Mouse (Mus musculus): ENCODE data around the gene Pdgfc.

DNA sequence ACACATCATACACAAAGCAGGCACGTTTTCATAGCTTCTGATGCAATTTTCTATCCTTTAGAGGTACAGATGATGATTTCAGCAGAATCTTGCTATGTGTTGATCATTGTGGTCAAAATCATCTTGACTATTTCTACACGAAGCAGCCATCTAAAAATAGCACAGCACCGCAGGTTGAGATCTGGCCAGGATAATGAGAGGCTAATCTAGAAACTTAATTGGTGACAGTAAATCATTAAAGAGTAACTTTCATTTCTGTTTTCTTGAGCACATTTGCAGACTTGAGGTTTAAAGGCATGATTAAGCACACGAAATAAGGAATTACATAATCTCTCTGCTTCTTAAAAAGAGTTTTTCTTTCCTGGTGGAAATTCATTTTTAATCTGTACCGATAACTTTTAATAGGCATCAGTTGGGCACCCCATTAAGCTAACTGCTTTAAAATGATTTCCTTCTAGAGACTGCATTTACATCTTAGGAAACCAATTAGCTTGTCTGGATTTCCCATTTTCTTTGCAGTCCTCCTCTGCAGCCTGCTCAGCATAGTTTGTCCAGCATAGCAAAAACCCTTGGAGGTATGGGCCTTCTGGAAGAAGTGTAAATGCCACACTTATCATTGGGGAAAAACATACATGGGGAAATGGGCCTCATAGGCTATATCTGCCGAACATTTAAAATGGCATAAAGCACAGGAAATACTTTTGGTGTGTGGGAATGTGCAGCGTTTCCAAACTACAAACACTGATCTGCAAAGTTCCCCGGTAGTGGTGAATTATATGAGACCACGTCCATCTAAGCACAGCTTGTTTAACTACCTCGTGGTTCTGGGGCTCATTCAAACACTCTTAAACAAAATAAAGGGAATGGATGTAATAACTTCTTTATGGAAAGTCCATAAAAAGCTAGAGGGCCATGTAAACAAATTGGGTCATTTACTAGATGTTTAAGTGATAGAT is 10.7 kb downstream of the Pdgfc start:
- TF ChIP-seq MAX (IDR thresholded peaks at IDR 0.05; ENCODE audit: low read depth) (no peak), POLR2A (IDR thresholded peaks at IDR 0.05; ENCODE audit: insufficient read length, low read depth) (no peak), TCF3 (IDR thresholded peaks at IDR 0.05; ENCODE audit: insufficient read length, low read depth) (no peak), MYOD1 (IDR thresholded peaks at IDR 0.05; ENCODE audit: control insufficient read depth in 1 of 3, insufficient read length in 2 of 3, low read depth in 2 of 3) (no peak), USF1 (IDR thresholded peaks at IDR 0.05; ENCODE audit: low read depth) (no peak), REST (IDR thresholded peaks at IDR 0.05; ENCODE audit: insufficient read depth, insufficient read length) (no peak), E2F4 (IDR thresholded peaks at IDR 0.05; ENCODE audit: insufficient read depth) (no peak), POLR2AphosphoS2 (IDR thresholded peaks at IDR 0.05; ENCODE audit: insufficient read length, low read depth) (no peak), MYOG (IDR thresholded peaks at IDR 0.05; ENCODE audit: control insufficient read depth in 1 of 3, insufficient read depth in 1 of 3, insufficient read length in 2 of 3, low read depth in 2 of 3) (no peak), SRF (IDR thresholded peaks at IDR 0.05; ENCODE audit: control insufficient read depth, insufficient read length, low read depth) (no peak), TCF12 (IDR thresholded peaks at IDR 0.05; ENCODE audit: insufficient read depth, poor library complexity, severe bottlenecking) (no peak)

Measured in myocyte (in vitro differentiated cells).